Mouse (Mus musculus) liver, postnatal 0 days (tissue): Measurements from ENCODE around the gene Lkaaear1.

Experiments used
- CTCF ChIP-seq: sonication (generic); IDR thresholded peaks from 2 replicates; pipeline ENCODE4 v1.5.1; 2016; ENCODE audit warnings: antibody characterized with exemption, low read depth
- EP300 ChIP-seq: IDR thresholded peaks from 2 replicates; pipeline ENCODE4 v1.6.1; 2016; ENCODE audit warnings: antibody characterized with exemption, low read depth, mild to moderate bottlenecking

- TF ChIP-seq EP300 (no peak), CTCF (no peak)
These were observed 23.0 kb upstream of the Lkaaear1 start for GRCm38 (mm10) chr2:181721200-181721599.
